In the genomic region with DNA sequence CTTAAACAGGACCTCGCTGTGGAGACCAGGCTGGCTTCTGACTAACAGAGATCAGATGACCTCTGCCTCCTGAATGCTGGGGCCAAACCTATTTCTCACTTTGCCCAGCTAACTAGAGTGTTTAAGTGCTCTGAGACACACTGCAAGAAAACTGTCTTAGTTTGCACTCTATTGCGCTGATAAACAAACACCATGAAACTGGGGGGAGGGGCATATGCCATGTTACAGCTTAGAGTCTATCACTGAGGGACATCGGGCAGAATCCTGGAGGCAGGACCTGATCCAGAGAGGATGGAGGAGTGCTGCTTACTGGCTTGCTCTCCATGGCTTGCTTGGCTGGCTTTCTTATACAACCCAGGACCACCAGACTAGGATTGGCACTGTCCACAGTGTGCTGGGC, we compare ENCODE assay signal across 18 mouse cellular contexts. TPM values are rescaled to one million over a fixed set of nuclear protein-coding genes. Genes with fewer than 3 reads are reported as not detected.
"Had no signal": no experiment of that assay in that cellular context is flagged by ENCODE, and none has a peak within 500 bp of the region (broad histone marks: within the 10 kb centered on the region; RNA-seq: fewer than 3 reads in every experiment).

No protein-coding gene starts in this region.

- H3K9ac ChIP-seq: neural tube, embryonic 13.5 days; neural tube, embryonic 15.5 days; stomach, embryonic 15.5 days had no signal

- H3K4me1 ChIP-seq: stomach, embryonic 15.5 days had no signal

- H3K4me3 ChIP-seq: neural tube, embryonic 13.5 days; neural tube, embryonic 15.5 days; stomach, embryonic 15.5 days had no signal

- H3K27me3 ChIP-seq: neural tube, embryonic 13.5 days; neural tube, embryonic 15.5 days; stomach, embryonic 15.5 days had no signal

- H3K4me2 ChIP-seq: neural tube, embryonic 13.5 days; neural tube, embryonic 15.5 days; stomach, embryonic 15.5 days had no signal

- H3K27ac ChIP-seq: neural tube, embryonic 13.5 days; neural tube, embryonic 15.5 days; stomach, embryonic 15.5 days; stomach, postnatal 0 days had no signal

- DNase-seq: retina, postnatal 1 day; right cerebral cortex, adult 18-20 months; right cerebral cortex, postnatal 14 days; right cerebral cortex, postnatal 25 days; right cerebral cortex, postnatal 4 days; spleen, adult 18-20 months; thymus, adult 18-20 months; thymus, adult 2 months; thymus, postnatal 14 days; thymus, postnatal 25 days; thymus, postnatal 36 days; thymus, postnatal 4 days had no signal

- H3K36me3 ChIP-seq: neural tube, embryonic 13.5 days; neural tube, embryonic 15.5 days; stomach, embryonic 15.5 days had no signal

- H3K9me3 ChIP-seq: neural tube, embryonic 13.5 days; neural tube, embryonic 15.5 days; stomach, embryonic 15.5 days had no signal

RNA-seq across cellular contexts. Expression of gene Il12a, which starts 8.2 kb away (rescaled TPM):
- polyA plus RNA-seq: neural tube, embryonic 13.5 days; neural tube, embryonic 14.5 days; neural tube, embryonic 15.5 days; stomach, embryonic 14.5 days had no signal
